Mouse (Mus musculus) liver, adult 2 months (tissue): ENCODE measurements around the gene Itgb2. TPM values are rescaled to one million over a fixed set of nuclear protein-coding genes. Genes with fewer than 3 reads are reported as not detected.

Experiments used
- DNase-seq: peaks from one replicate; pipeline ENCODE4 v3.0.0-alpha.2; 2011; ENCODE audit warnings: low read depth, low spot score; ENCODE audit errors: extremely low read depth
- H3K27ac ChIP-seq: fragments of 200-500 bp; replicated peaks from 2 replicates; pipeline ENCODE4 v1.5.1; 2012; ENCODE audit warnings: low read depth, mild to moderate bottlenecking, control low read depth, inconsistent platforms, low read length; ENCODE audit not compliant: insufficient read depth
- H3K27me3 ChIP-seq: fragments of 200-500 bp; 2 replicates; pipeline ENCODE4 v1.6.1; 2012; ENCODE audit warnings: mild to moderate bottlenecking, moderate library complexity, low read length, inconsistent platforms; ENCODE audit not compliant: control insufficient read depth, insufficient read depth
- H3K36me3 ChIP-seq: fragments of 200-500 bp; 2 replicates; pipeline ENCODE4 v1.6.1; 2012; ENCODE audit warnings: low read length, inconsistent platforms; ENCODE audit not compliant: control insufficient read depth, insufficient read depth
- H3K4me1 ChIP-seq: fragments of 200-500 bp; 2 replicates; pipeline ENCODE4 v1.6.1; 2011; ENCODE audit warnings: low read length; ENCODE audit not compliant: control insufficient read depth, insufficient read depth
- H3K4me3 ChIP-seq: fragments of 200-500 bp; 2 replicates; pipeline ENCODE4 v1.5.1; 2011; ENCODE audit warnings: low read depth, mild to moderate bottlenecking, control low read depth, low read length, moderate library complexity; ENCODE audit not compliant: insufficient read depth
- H3K79me2 ChIP-seq: fragments of 200-500 bp; 2 replicates; pipeline ENCODE4 v1.6.1; 2012; ENCODE audit warnings: inconsistent platforms, mild to moderate bottlenecking, low read length, moderate library complexity; ENCODE audit not compliant: control insufficient read depth, insufficient read depth
- H3K9ac ChIP-seq: fragments of 200-500 bp; 2 replicates; pipeline ENCODE4 v1.6.1; 2012; ENCODE audit warnings: low read depth, mild to moderate bottlenecking, control low read depth, inconsistent platforms, low read length
- CTCF ChIP-seq: fragments of 200-500 bp; IDR thresholded peaks from 2 replicates; pipeline ENCODE4 v1.5.1; 2011; ENCODE audit warnings: low read depth, low read length, control low read depth
- POLR2A ChIP-seq: fragments of 200-500 bp; IDR thresholded peaks from 2 replicates; pipeline ENCODE4 v1.6.1; 2011; ENCODE audit warnings: low read length, control low read depth; ENCODE audit not compliant: insufficient read depth; ENCODE audit errors: extremely low read depth
- WGBS: fragments of 180-500 bp; shearing (Covaris S2); methylation state at CpG from one replicate; pipeline ENCODE4 v1.1.7; 2018; 5-methylcytosine and 5-hydroxymethylcytosine counted together
- polyA plus RNA-seq: library from polyadenylated mRNA; depleted of rRNA; stranded (reverse); fragments of >200 nt; gene quantifications from 2 replicates; pipeline ENCODE4 v1.2.3, GENCODE M21; 2012
- total RNA-seq: library from RNA; depleted of rRNA; stranded (reverse); fragments of >200 nt; gene quantifications from 2 replicates; pipeline ENCODE4 v1.2.3, GENCODE M21; 2014

Gene Itgb2
- total and polyA plus RNA-seq, 2 experiments, result 4.8 to 5.6 TPM

DNA sequence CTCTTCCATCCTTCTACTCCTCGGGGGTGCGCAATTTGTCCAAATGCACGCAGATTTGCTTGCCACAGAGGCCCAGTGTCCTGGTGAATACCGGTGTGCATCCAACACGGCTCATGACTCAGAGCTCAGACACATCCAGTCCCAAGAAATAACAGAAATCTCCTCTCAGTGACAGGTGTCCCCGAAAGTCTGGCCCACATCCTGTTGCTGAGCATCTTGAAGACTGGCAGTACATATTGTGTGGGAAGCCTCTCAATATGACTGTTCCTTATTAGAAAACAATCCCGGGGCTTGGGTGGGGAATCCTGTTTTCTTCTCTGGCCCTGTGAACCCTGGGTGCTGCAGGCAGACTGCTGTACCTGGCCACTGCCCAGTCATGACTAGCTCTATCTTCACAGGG, 26.6 kb downstream of the Itgb2 start:
- WGBS, result 96% methylated on average over 7 of the region's 7 CpGs

DNA sequence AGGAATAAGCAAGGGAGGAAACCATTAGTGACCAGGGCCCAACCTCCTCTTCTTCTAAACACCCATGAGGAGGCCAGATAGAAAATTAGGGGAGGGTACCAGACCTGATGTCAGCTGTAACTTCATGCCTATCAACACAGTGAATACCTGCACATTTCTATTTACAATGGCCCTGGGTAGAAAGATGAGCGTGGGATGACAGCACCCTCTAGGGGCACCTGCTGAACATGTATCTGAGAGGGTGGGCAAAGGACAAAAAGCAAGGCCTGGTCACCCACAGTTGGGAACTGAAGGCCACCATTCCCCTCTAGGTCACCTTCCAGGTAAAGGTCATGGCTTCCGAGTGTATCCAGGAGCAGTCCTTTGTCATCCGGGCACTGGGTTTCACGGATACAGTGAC, 27.6 kb downstream of the Itgb2 start:
- WGBS, result 83% methylated on average over 4 of the region's 4 CpGs

More for the DNA sequence above, 26.6 kb downstream of the Itgb2 start:
- no peak overlapping the region for H3K4me3 ChIP-seq
- no peak overlapping the region for H3K9ac ChIP-seq
- TF ChIP-seq POLR2A (no peak), CTCF (no peak)
- DNase-seq, result no peak
- no peaks in the 10 kb centered on the region for H3K27me3 ChIP-seq
- no peak overlapping the region for H3K27ac ChIP-seq
- H3K79me2 ChIP-seq, result no peaks in the 10 kb centered on the region
- H3K4me1 ChIP-seq, result no peaks in the 10 kb centered on the region
- H3K36me3 ChIP-seq, result no peaks in the 10 kb centered on the region

DNA sequence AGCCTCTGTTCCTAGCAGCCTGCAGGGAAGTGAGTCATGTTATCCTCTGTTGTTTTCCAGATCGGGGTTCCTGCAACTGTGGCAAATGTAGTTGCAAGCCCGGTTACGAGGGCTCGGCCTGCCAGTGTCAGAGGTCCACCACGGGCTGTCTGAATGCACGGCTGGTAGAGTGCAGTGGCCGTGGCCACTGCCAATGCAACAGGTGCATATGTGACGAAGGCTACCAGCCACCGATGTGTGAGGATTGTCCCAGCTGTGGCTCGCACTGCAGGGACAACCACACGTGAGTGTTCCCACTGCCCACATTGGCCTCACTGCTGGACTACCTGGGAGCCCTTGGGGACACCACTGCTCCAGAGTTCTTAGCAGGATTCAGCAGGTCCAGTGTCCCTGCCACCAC, 30.0 kb downstream of the Itgb2 start:
- 82% methylated on average over 11 of the region's 11 CpGs for WGBS
- TF ChIP-seq CTCF (no peak), POLR2A (no peak)

More for the DNA sequence above, 27.6 kb downstream of the Itgb2 start:
- Histone ChIP-seq H3K4me1 (no peaks in the 10 kb centered on the region), H3K27ac (no peak overlapping the region), H3K27me3 (no peaks in the 10 kb centered on the region), H3K79me2 (no peaks in the 10 kb centered on the region), H3K36me3 (no peaks in the 10 kb centered on the region), H3K4me3 (no peak overlapping the region), H3K9ac (no peak overlapping the region)
- peak; percentile 54 for TF ChIP-seq CTCF
- TF ChIP-seq POLR2A, result no peak
- peak; percentile 31 for DNase-seq

DNA sequence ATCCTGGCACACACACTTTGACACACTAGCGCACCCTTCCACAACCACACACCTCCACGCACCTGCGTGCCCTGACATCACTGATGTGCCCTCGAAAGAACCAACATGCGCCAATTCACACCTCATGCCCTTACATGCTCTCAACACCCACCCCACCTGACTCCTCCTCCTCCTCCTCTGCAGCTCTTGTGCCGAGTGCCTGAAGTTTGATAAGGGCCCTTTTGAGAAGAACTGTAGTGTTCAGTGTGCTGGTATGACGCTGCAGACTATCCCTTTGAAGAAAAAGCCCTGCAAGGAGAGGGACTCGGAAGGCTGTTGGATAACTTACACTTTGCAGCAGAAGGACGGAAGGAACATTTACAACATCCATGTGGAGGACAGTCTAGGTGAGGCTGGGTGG, 30.8 kb downstream of the Itgb2 start:
- Histone ChIP-seq H3K27me3 (no peaks in the 10 kb centered on the region), H3K27ac (no peak overlapping the region), H3K36me3 (no peaks in the 10 kb centered on the region), H3K4me3 (no peak overlapping the region), H3K9ac (no peak overlapping the region), H3K4me1 (no peaks in the 10 kb centered on the region), H3K79me2 (no peaks in the 10 kb centered on the region)
- DNase-seq, result no peak
- TF ChIP-seq CTCF (no peak), POLR2A (no peak)
- 93% methylated on average over 9 of the region's 9 CpGs for WGBS

More for the DNA sequence above, 30.0 kb downstream of the Itgb2 start:
- DNase-seq, result no peak
- Histone ChIP-seq H3K36me3 (no peaks in the 10 kb centered on the region), H3K9ac (no peak overlapping the region), H3K4me3 (no peak overlapping the region), H3K27me3 (no peaks in the 10 kb centered on the region), H3K4me1 (no peaks in the 10 kb centered on the region), H3K27ac (no peak overlapping the region), H3K79me2 (no peaks in the 10 kb centered on the region)

DNA sequence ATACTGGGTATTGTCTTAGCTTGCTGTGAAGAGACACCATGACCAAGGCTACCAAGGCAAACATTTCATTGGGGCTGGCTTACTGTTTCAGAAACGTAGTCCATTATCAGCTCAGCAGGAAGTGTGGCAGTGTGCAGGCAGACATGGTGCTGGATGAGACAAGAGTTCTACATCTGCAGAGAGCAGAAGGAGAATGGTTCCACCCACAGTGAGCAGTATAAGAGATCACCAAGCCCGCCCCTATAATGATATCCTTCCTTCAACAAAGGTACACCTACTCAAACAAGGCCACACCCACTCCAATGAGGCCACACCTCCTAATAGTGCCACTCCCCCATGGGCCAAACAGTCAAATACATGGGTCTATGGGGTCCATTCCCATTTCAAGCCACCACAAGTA, 31.5 kb downstream of the Itgb2 start:
- Histone ChIP-seq H3K4me1 (no peaks in the 10 kb centered on the region), H3K79me2 (no peaks in the 10 kb centered on the region), H3K4me3 (no peak overlapping the region), H3K36me3 (no peaks in the 10 kb centered on the region), H3K27ac (no peak overlapping the region), H3K27me3 (no peaks in the 10 kb centered on the region), H3K9ac (no peak overlapping the region)
- TF ChIP-seq CTCF (no peak), POLR2A (no peak)
- no peak for DNase-seq
- WGBS, result 90% methylated on average over 2 of the region's 2 CpGs

DNA sequence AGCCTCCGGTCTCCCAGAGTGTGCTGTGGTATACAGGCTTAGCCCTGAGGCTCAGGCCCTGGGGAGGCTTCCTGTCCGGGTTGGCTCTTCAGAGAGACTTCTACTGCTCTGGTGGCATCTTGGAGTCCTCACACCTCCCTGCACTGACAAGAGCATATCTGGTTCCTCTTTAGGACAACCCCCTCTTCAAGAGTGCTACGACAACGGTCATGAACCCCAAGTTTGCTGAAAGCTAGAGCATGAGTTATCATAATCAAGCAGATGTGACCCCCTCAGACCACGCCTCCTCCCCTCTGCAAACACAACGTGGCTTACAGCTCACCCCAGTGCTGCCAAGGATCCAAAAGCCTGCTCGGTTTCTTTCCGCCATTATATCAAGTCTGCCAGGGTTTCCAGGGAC, 35.0 kb downstream of the Itgb2 start:
- no peak for TF ChIP-seq POLR2A
- Histone ChIP-seq H3K36me3 (no peaks in the 10 kb centered on the region), H3K27ac (no peak overlapping the region), H3K79me2 (no peaks in the 10 kb centered on the region), H3K4me1 (no peaks in the 10 kb centered on the region; the same call in 1 of the 2 replicates), H3K9ac (no peak overlapping the region), H3K27me3 (no peaks in the 10 kb centered on the region), H3K4me3 (no peak overlapping the region)
- DNase-seq, result no peak
- 84% methylated on average over 8 of the region's 8 CpGs for WGBS
